Mouse (Mus musculus) cerebellum, postnatal 4 days (tissue): ENCODE measurements around the gene Fam25c.

Experiments
- DNase-seq, 2 experiments: peaks; one replicate each; pipeline ENCODE4 v3.0.0; 2022; ENCODE audit warnings: low spot score in 2 of 2, mixed read lengths in 1 of 2

Fam25c gene

GRCm38 (mm10) chr14:34363490-34364253 lies 8.4 kb upstream of the Fam25c start:
- peak in 1 of 2 experiments; percentile 46 for DNase-seq

GRCm38 (mm10) chr14:34362726-34363445 lies 7.7 kb upstream of the Fam25c start:
- peak in 1 of 2 experiments; percentile 59 for DNase-seq

GRCm38 (mm10) chr14:34362135-34362534 lies 6.9 kb upstream of the Fam25c start:
- no peak for DNase-seq

- no peak for DNase-seq
These were observed 5.0 kb upstream of the Fam25c start for GRCm38 (mm10) chr14:34360251-34360650.

- no peak for DNase-seq
These were observed 4.5 kb upstream of the Fam25c start for GRCm38 (mm10) chr14:34359676-34360244.

- no peak for DNase-seq
These were observed 2.6 kb upstream of the Fam25c start for GRCm38 (mm10) chr14:34357671-34358455.

GRCm38 (mm10) chr14:34354456-34354855 lies 777 bp downstream of the Fam25c start:
- no peak for DNase-seq

- DNase-seq, result no peak
These were observed 1.9 kb downstream of the Fam25c start for GRCm38 (mm10) chr14:34353326-34353725.

GRCm38 (mm10) chr14:34352523-34352922 lies 2.7 kb downstream of the Fam25c start:
- DNase-seq, result no peak

- no peak for DNase-seq
These were observed 3.6 kb downstream of the Fam25c start for GRCm38 (mm10) chr14:34351660-34352059.

GRCm38 (mm10) chr14:34349007-34349406 lies 6.2 kb downstream of the Fam25c start:
- no peak for DNase-seq

GRCm38 (mm10) chr14:34348301-34348700 lies 6.9 kb downstream of the Fam25c start:
- no peak for DNase-seq

GRCm38 (mm10) chr14:34347084-34347483 lies 8.1 kb downstream of the Fam25c start:
- DNase-seq, result no peak

GRCm38 (mm10) chr14:34345771-34346566 lies 9.3 kb downstream of the Fam25c start:
- no peak for DNase-seq

- DNase-seq, result no peak
These were observed 10.9 kb downstream of the Fam25c start for GRCm38 (mm10) chr14:34344361-34344760.

GRCm38 (mm10) chr14:34343078-34343477 lies 12.2 kb downstream of the Fam25c start:
- DNase-seq, result no peak

- DNase-seq, result no peak
These were observed 13.2 kb downstream of the Fam25c start for GRCm38 (mm10) chr14:34341993-34342392.

- DNase-seq, result no peak
These were observed 15.8 kb downstream of the Fam25c start for GRCm38 (mm10) chr14:34339446-34339845.

GRCm38 (mm10) chr14:34332476-34332875 lies 22.8 kb downstream of the Fam25c start:
- no peak for DNase-seq

- DNase-seq, result no peak
These were observed 23.3 kb downstream of the Fam25c start for GRCm38 (mm10) chr14:34331886-34332285.

- DNase-seq, result no peak
These were observed 24.5 kb downstream of the Fam25c start for GRCm38 (mm10) chr14:34330657-34331158.
